Mouse (Mus musculus) layer of hippocampus, adult 9-11 months (tissue): ENCODE measurements around the gene Sft2d1.

Experiments used
- DNase-seq: peaks from one replicate; pipeline ENCODE4 v3.0.0; 2022

Gene Sft2d1

GRCm38 (mm10) chr17:8310838-8311614 is at the start of gene Sft2d1:
Gene Sft2d1 (plus strand): TSS chr17:8311102.
- DNase-seq = peak; percentile 97

GRCm38 (mm10) chr17:8264638-8265037 is 46.3 kb upstream of the Sft2d1 start:
- DNase-seq = peak; percentile 73

- DNase-seq = peak; percentile 36
These were observed 38.7 kb upstream of the Sft2d1 start for GRCm38 (mm10) chr17:8272054-8272749.

GRCm38 (mm10) chr17:8272951-8273350 is 38.0 kb upstream of the Sft2d1 start:
- no peak for DNase-seq

GRCm38 (mm10) chr17:8276071-8276470 is 34.8 kb upstream of the Sft2d1 start:
- no peak for DNase-seq

- DNase-seq = no peak
These were observed 34.2 kb upstream of the Sft2d1 start for GRCm38 (mm10) chr17:8276680-8277079.

GRCm38 (mm10) chr17:8277266-8277665 is 33.6 kb upstream of the Sft2d1 start:
- DNase-seq = no peak

- DNase-seq = no peak
These were observed 32.5 kb upstream of the Sft2d1 start for GRCm38 (mm10) chr17:8278356-8278755.

- peak; percentile 95 for DNase-seq
These were observed 27.9 kb upstream of the Sft2d1 start, which contains the start of gene Mpc1 for GRCm38 (mm10) chr17:8282821-8283525. Gene Mpc1 (plus strand): TSS chr17:8282904.

- DNase-seq = peak; percentile 96
These were observed 27.2 kb upstream of the Sft2d1 start for GRCm38 (mm10) chr17:8283526-8284253.

GRCm38 (mm10) chr17:8284254-8284661 is 26.6 kb upstream of the Sft2d1 start:
- DNase-seq = peak; percentile 23

- DNase-seq = no peak
These were observed 25.8 kb upstream of the Sft2d1 start for GRCm38 (mm10) chr17:8285056-8285455.

- DNase-seq = no peak
These were observed 23.9 kb upstream of the Sft2d1 start for GRCm38 (mm10) chr17:8286987-8287386.

- DNase-seq = no peak
These were observed 20.8 kb upstream of the Sft2d1 start for GRCm38 (mm10) chr17:8289993-8290679.

- DNase-seq = no peak
These were observed 20.2 kb upstream of the Sft2d1 start for GRCm38 (mm10) chr17:8290736-8291135.

GRCm38 (mm10) chr17:8295825-8296224 is 15.1 kb upstream of the Sft2d1 start:
- no peak for DNase-seq

- DNase-seq = no peak
These were observed 14.5 kb upstream of the Sft2d1 start for GRCm38 (mm10) chr17:8296313-8296844.

GRCm38 (mm10) chr17:8297746-8298145 is 13.2 kb upstream of the Sft2d1 start:
- no peak for DNase-seq

- DNase-seq = no peak
These were observed 12.6 kb upstream of the Sft2d1 start for GRCm38 (mm10) chr17:8298281-8298680.

GRCm38 (mm10) chr17:8299524-8299923 is 11.4 kb upstream of the Sft2d1 start:
- peak; percentile 39 for DNase-seq

- DNase-seq = no peak
These were observed 9.4 kb upstream of the Sft2d1 start for GRCm38 (mm10) chr17:8301515-8301914.
